Mouse (Mus musculus): ENCODE measurements at regions not wholly inside any gene's neighbourhood (a gene's known extent, or its start where the extent isn't known, plus 50 kb on each side); places are given as distances from the start of the nearest gene placed in this dataset.

GRCm38 (mm10) chr1:41001154-41001949 lies 196.0 kb downstream of the Tmem182 start:
- no peak for TF ChIP-seq CTCF (IDR thresholded peaks at IDR 0.05; ENCODE audit: control insufficient read depth, insufficient read depth, insufficient read length)
- TF ChIP-seq MAX (IDR thresholded peaks at IDR 0.05): no peak
- TF ChIP-seq MYOD1 (IDR thresholded peaks at IDR 0.05; ENCODE audit: control insufficient read depth, insufficient read length, low read depth): no peak
- TF ChIP-seq FOSL1 (IDR thresholded peaks at IDR 0.05; ENCODE audit: insufficient read depth, low read length, poor library complexity, severe bottlenecking): no peak
- TF ChIP-seq MYOG (IDR thresholded peaks at IDR 0.05; ENCODE audit: control insufficient read depth, extremely low read depth, insufficient read length): no peak
- TF ChIP-seq CEBPB (IDR thresholded peaks at IDR 0.05; ENCODE audit: low read depth): no peak
- no peak for TF ChIP-seq USF1 (IDR thresholded peaks at IDR 0.05; ENCODE audit: low read depth)

Data from C2C12 (cell line).